In the genomic region with DNA sequence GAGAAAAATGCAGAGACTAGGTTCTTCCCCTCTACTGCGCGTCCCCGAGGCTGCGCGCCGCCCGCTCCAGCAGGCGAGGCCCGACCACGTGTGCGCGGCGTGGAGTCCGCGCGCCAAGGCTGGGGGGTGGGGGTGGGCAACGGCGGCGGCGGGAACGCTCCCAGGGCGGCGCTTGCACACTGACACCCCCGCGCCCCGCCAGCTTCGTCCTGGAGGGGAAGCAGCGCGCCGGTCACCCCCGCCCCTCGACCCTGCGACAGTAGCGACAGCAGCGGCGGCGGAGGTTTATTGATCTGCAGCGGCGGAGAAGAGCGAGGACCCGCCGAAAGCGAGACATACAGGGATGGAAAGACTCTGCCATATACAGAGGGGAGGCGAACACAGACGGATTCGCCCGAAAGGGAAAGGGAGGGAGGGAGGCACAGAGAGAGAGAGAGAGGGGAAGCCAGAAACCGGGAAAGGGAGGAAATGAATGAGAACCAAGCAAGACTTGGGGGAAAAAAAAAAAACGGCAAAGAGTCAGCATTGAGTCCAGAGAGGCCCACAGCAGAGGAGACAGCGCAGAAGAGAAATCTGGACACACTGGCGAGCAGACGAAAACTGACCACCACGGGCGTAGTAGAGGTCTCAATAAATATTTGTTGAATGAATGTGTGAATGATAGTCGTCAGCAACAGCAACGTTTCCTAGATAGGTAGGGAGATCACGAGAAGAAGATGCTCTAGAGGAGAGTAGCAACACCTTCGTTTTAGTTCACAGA, we compare ENCODE assay signal across 9 mouse cellular contexts. TPM values are rescaled to one million over a fixed set of nuclear protein-coding genes. Genes with fewer than 3 reads are reported as not detected.
DNase-seq lines count a peak whose midpoint lies in the region; ATAC-seq and TF ChIP-seq lines count a peak whose summit lies in the region.
"Had no signal": no experiment of that assay in that cellular context is flagged by ENCODE, and none has a peak within 500 bp of the region (broad histone marks: within the 10 kb centered on the region; RNA-seq: fewer than 3 reads in every experiment).

No protein-coding gene starts in this region.

- no peak for DNase-seq in heart, embryonic 10.5 days (ENCODE audit: low spot score)
- no peak for DNase-seq in heart, adult 8-10 months (ENCODE audit: low spot score)
- DNase-seq in Muller cell, postnatal 12 days (ENCODE audit: inconsistent ontology term), result peak; percentile 34
- peak; percentile 86 for DNase-seq in forebrain, postnatal 0 days
- DNase-seq in liver, embryonic 13.5 days, result no peak
- DNase-seq in adrenal gland, postnatal 25 days, result no peak
- no peak for DNase-seq in adrenal gland, postnatal 14 days

- no peak for TF ChIP-seq POLR2A in small intestine, adult 2 months (IDR thresholded peaks at IDR 0.05; ENCODE audit: low read depth, low read length)

- ATAC-seq in forebrain, postnatal 0 days, result peak; percentile 49
- no peak for ATAC-seq in liver, embryonic 13.5 days (ENCODE audit: low read depth)

- peak overlapping the region; percentile 77 for H3K4me2 ChIP-seq in forebrain, postnatal 0 days (ENCODE audit: low read depth)
- H3K4me2 ChIP-seq in liver, embryonic 13.5 days, result peak overlapping the region; percentile 66

- no peaks in the 10 kb centered on the region for H3K36me3 ChIP-seq in heart, embryonic 10.5 days
- peaks cover 8% of the 10 kb centered on the region for H3K36me3 ChIP-seq in forebrain, postnatal 0 days (ENCODE audit: insufficient read depth)
- H3K36me3 ChIP-seq in liver, embryonic 13.5 days, result no peaks in the 10 kb centered on the region
- H3K36me3 ChIP-seq in small intestine, adult 2 months (ENCODE audit: control insufficient read depth, insufficient read depth, low read length), result no peaks in the 10 kb centered on the region

- H3K9me3 ChIP-seq in heart, embryonic 10.5 days, result no peaks in the 10 kb centered on the region
- no peaks in the 10 kb centered on the region for H3K9me3 ChIP-seq in forebrain, postnatal 0 days (ENCODE audit: low read length)
- H3K9me3 ChIP-seq in liver, embryonic 13.5 days (replicated peaks), result no peaks in the 10 kb centered on the region

- peak overlapping the region; percentile 76 for H3K4me3 ChIP-seq in heart, embryonic 10.5 days
- H3K4me3 ChIP-seq in forebrain, postnatal 0 days (ENCODE audit: low read depth, low read length), result peak overlapping the region; percentile 68
- H3K4me3 ChIP-seq in liver, embryonic 13.5 days (replicated peaks), result peak overlapping the region; percentile 40
- H3K4me3 ChIP-seq in small intestine, adult 2 months (ENCODE audit: low read depth, low read length), result peak overlapping the region; percentile 42

- 4% methylated on average over 58 of the region's 58 CpGs for whole genome bisulfite sequencing in heart, embryonic 10.5 days
- WGBS in forebrain, postnatal 0 days, result 2% methylated on average over 57 of the region's 58 CpGs
- WGBS in liver, embryonic 13.5 days (ENCODE audit: insufficient replicate concordance), result 4% methylated on average over 58 of the region's 58 CpGs
- 4% methylated on average over 58 of the region's 58 CpGs for WGBS in small intestine, adult 2 months

- H3K27me3 ChIP-seq in heart, embryonic 10.5 days (ENCODE audit: insufficient read depth, poor library complexity, severe bottlenecking), result peaks cover 75% of the 10 kb centered on the region
- no peaks in the 10 kb centered on the region for H3K27me3 ChIP-seq in forebrain, postnatal 0 days (ENCODE audit: insufficient read depth, low read length)
- peaks cover 92% of the 10 kb centered on the region for H3K27me3 ChIP-seq in liver, embryonic 13.5 days
- H3K27me3 ChIP-seq in small intestine, adult 2 months (ENCODE audit: control insufficient read depth, insufficient read depth, low read length), result peaks cover 31% of the 10 kb centered on the region

- 0 out of 2 replicates have a peak overlapping the region, but pooled peaks have one; percentile 42 for H3K27ac ChIP-seq in heart, embryonic 10.5 days
- H3K27ac ChIP-seq in forebrain, postnatal 0 days (ENCODE audit: low read depth, low read length), result peak overlapping the region; percentile 97
- H3K27ac ChIP-seq in liver, embryonic 13.5 days, result no peak overlapping the region
- no peak overlapping the region for H3K27ac ChIP-seq in small intestine, adult 2 months (ENCODE audit: insufficient read depth, low read depth, low read length)

- peak overlapping the region; percentile 90 for H3K9ac ChIP-seq in forebrain, postnatal 0 days
- H3K9ac ChIP-seq in liver, embryonic 13.5 days, result no peak overlapping the region

- TF ChIP-seq CTCF in forebrain, postnatal 0 days (IDR thresholded peaks at IDR 0.05; ENCODE audit: low read depth), result no peak; the same call in 1 of the 2 replicates
- TF ChIP-seq CTCF in small intestine, adult 2 months (IDR thresholded peaks at IDR 0.05; ENCODE audit: extremely low read depth, insufficient read length, insufficient replicate concordance, low read depth, low read length), result no peak

- peaks cover 70% of the 10 kb centered on the region for H3K4me1 ChIP-seq in heart, embryonic 10.5 days
- peaks cover 13% of the 10 kb centered on the region for H3K4me1 ChIP-seq in forebrain, postnatal 0 days (ENCODE audit: insufficient read depth)
- H3K4me1 ChIP-seq in liver, embryonic 13.5 days (replicated peaks), result peaks cover 47% of the 10 kb centered on the region
- peaks cover 34% of the 10 kb centered on the region for H3K4me1 ChIP-seq in small intestine, adult 2 months (ENCODE audit: control insufficient read depth, insufficient read depth, insufficient read length, low read length)

RNA-seq across cellular contexts. Expression of a gene that starts 3.0 kb away (rescaled TPM):
- 0.71 and 2.5 TPM in 2 replicates for polyA plus RNA-seq in heart, embryonic 10.5 days (2016; fragmentation: Nextera tagmentation; extraction: Ambion mirVana)
- under 1 TPM in 1 of 4 experiments, not detected in 3; 0.11 TPM for total RNA-seq in heart, adult 8-10 months (2022)
- 76.7 and 80.7 TPM in 2 replicates for total RNA-seq in forebrain, postnatal 0 days (2014; rRNA removed)
- 68.9 and 73.8 TPM in 2 replicates for polyA plus RNA-seq in forebrain, postnatal 0 days (2015; fragmentation: Nextera tagmentation; extraction: Ambion mirVana)
- 0.32 and 0.41 TPM in 2 replicates for polyA plus RNA-seq in liver, embryonic 13.5 days (2015; fragmentation: Nextera tagmentation; extraction: Ambion mirVana)
- 3.9 and 7.0 TPM in 2 replicates for polyA plus RNA-seq in small intestine, adult 2 months (2012; rRNA removed)
- total RNA-seq in adrenal gland, postnatal 25 days (2021), result 0.27 TPM in 1 of 2 replicates, not detected in the other
- 0.38 and 0.59 TPM in 2 replicates for total RNA-seq in adrenal gland, postnatal 14 days (2021)

RNA-seq across cellular contexts. Expression of a gene that starts 18.1 kb away (rescaled TPM):
- polyA plus RNA-seq in heart, embryonic 10.5 days (2016; fragmentation: Nextera tagmentation; extraction: Ambion mirVana), result 10.6 and 19.3 TPM in 2 replicates
- total RNA-seq in heart, adult 8-10 months (2022), result under 1 TPM in 3 of 4 experiments, not detected in 1; 0.19 to 0.34 (median 0.27) TPM
- total RNA-seq in forebrain, postnatal 0 days (2014; rRNA removed), result 8.4 and 11.1 TPM in 2 replicates
- 7.8 and 8.1 TPM in 2 replicates for polyA plus RNA-seq in forebrain, postnatal 0 days (2015; fragmentation: Nextera tagmentation; extraction: Ambion mirVana)
- 1.0 and 1.2 TPM in 2 replicates for polyA plus RNA-seq in liver, embryonic 13.5 days (2015; fragmentation: Nextera tagmentation; extraction: Ambion mirVana)
- 11.6 and 20.0 TPM in 2 replicates for polyA plus RNA-seq in small intestine, adult 2 months (2012; rRNA removed)
- total RNA-seq in adrenal gland, postnatal 25 days (2021), result 1.7 TPM in 1 of 2 replicates, not detected in the other
- total RNA-seq in adrenal gland, postnatal 14 days (2021), result 0.26 and 0.68 TPM in 2 replicates

RNA-seq across cellular contexts. Expression of a gene that starts 30.0 kb away (rescaled TPM):
- 41.9 and 49.0 TPM in 2 replicates for polyA plus RNA-seq in heart, embryonic 10.5 days (2016; fragmentation: Nextera tagmentation; extraction: Ambion mirVana)
- total RNA-seq in heart, adult 8-10 months (2022), result 10 to 100 TPM; 43.3 to 52.5 (median 48.6) TPM
- 47.9 and 53.3 TPM in 2 replicates for total RNA-seq in forebrain, postnatal 0 days (2014; rRNA removed)
- polyA plus RNA-seq in forebrain, postnatal 0 days (2015; fragmentation: Nextera tagmentation; extraction: Ambion mirVana), result 50.1 and 56.4 TPM in 2 replicates
- 9.5 and 9.6 TPM in 2 replicates for polyA plus RNA-seq in liver, embryonic 13.5 days (2015; fragmentation: Nextera tagmentation; extraction: Ambion mirVana)
- 48.9 and 70.7 TPM in 2 replicates for polyA plus RNA-seq in small intestine, adult 2 months (2012; rRNA removed)
- 50.4 and 65.1 TPM in 2 replicates for total RNA-seq in adrenal gland, postnatal 25 days (2021)
- 66.0 and 79.5 TPM in 2 replicates for total RNA-seq in adrenal gland, postnatal 14 days (2021)

RNA-seq across cellular contexts. Expression of a gene that starts 38.8 kb away (rescaled TPM):
- 32.0 and 37.7 TPM in 2 replicates for polyA plus RNA-seq in heart, embryonic 10.5 days (2016; fragmentation: Nextera tagmentation; extraction: Ambion mirVana)
- 10 to 100 TPM; 28.2 to 36.1 (median 32.6) TPM for total RNA-seq in heart, adult 8-10 months (2022)
- total RNA-seq in forebrain, postnatal 0 days (2014; rRNA removed), result 5.5 and 8.4 TPM in 2 replicates
- polyA plus RNA-seq in forebrain, postnatal 0 days (2015; fragmentation: Nextera tagmentation; extraction: Ambion mirVana), result 10.8 and 11.1 TPM in 2 replicates
- polyA plus RNA-seq in liver, embryonic 13.5 days (2015; fragmentation: Nextera tagmentation; extraction: Ambion mirVana), result 4.3 and 4.6 TPM in 2 replicates
- polyA plus RNA-seq in small intestine, adult 2 months (2012; rRNA removed), result 46.1 and 122 TPM in 2 replicates
- total RNA-seq in adrenal gland, postnatal 25 days (2021), result 11.6 and 17.2 TPM in 2 replicates
- 19.1 and 21.9 TPM in 2 replicates for total RNA-seq in adrenal gland, postnatal 14 days (2021)

RNA-seq across cellular contexts. Expression of a gene that starts 42.0 kb away (rescaled TPM):
- 0.05 TPM in 1 of 2 replicates, not detected in the other for polyA plus RNA-seq in heart, embryonic 10.5 days (2016; fragmentation: Nextera tagmentation; extraction: Ambion mirVana)
- not detected for total RNA-seq in heart, adult 8-10 months (2022)
- 0.19 and 0.46 TPM in 2 replicates for total RNA-seq in forebrain, postnatal 0 days (2014; rRNA removed)
- polyA plus RNA-seq in forebrain, postnatal 0 days (2015; fragmentation: Nextera tagmentation; extraction: Ambion mirVana), result 0.43 and 0.56 TPM in 2 replicates
- polyA plus RNA-seq in liver, embryonic 13.5 days (2015; fragmentation: Nextera tagmentation; extraction: Ambion mirVana), result 0.07 and 0.08 TPM in 2 replicates
- 0.93 and 1.2 TPM in 2 replicates for polyA plus RNA-seq in small intestine, adult 2 months (2012; rRNA removed)
- total RNA-seq in adrenal gland, postnatal 25 days (2021), result 0.38 and 0.76 TPM in 2 replicates
- total RNA-seq in adrenal gland, postnatal 14 days (2021), result 0.68 and 0.70 TPM in 2 replicates
- total RNA-seq: CH12.LX had no signal

Comparison
In these comparisons a context has a peak if more than half of its experiments do, and no peak if none do; other contexts are left out.
1. DNase-seq: peak in Muller cell, postnatal 12 days (single experiment) and forebrain, postnatal 0 days (single experiment); none in heart, embryonic 10.5 days (single experiment), heart, adult 8-10 months (single experiment), liver, embryonic 13.5 days (single experiment), adrenal gland, postnatal 25 days (single experiment) and adrenal gland, postnatal 14 days (single experiment).
2. H3K27ac ChIP-seq: peak in heart, embryonic 10.5 days (single experiment) and forebrain, postnatal 0 days (single experiment); none in liver, embryonic 13.5 days (single experiment) and small intestine, adult 2 months (single experiment).
3. RNA of a gene that starts 3.0 kb away (total RNA-seq): 76.7 to 80.7 TPM in forebrain, postnatal 0 days; 0.38 to 0.59 TPM in adrenal gland, postnatal 14 days, 0.27 TPM in adrenal gland, postnatal 25 days and 0.11 TPM in heart, adult 8-10 months; every median in the first group is over 10 times any median in the second.
4. Peak in every context shown above with its lines, with median percentiles within 50 percentile points of each other: H3K4me3 ChIP-seq.